In genomic region chr16:4997553-4997952, GRCm38 (mm10) we compare ENCODE assay signal across 16 mouse cellular contexts. TPM values are rescaled to one million over a fixed set of nuclear protein-coding genes. Genes with fewer than 3 reads are reported as not detected.
DNase-seq lines count a peak whose midpoint lies in the region.
"Had no signal": no experiment of that assay in that cellular context is flagged by ENCODE, and none has a peak within 500 bp of the region (broad histone marks: within the 10 kb centered on the region; RNA-seq: fewer than 3 reads in every experiment).

Gene Sept12, minus strand, starts transcription at chr16:4997852.

- DNase-seq in adrenal gland, postnatal 10 days, result peak; percentile 52
- DNase-seq in adrenal gland, adult 18-20 months (ENCODE audit: low spot score in 2 of 2), result no peak
- peak; percentile 63 for DNase-seq in kidney, adult 9 months
- no peak for DNase-seq in kidney, adult 11 months
- peak; percentile 22 for DNase-seq in NIH3T3 (ENCODE audit: low read depth)
- DNase-seq in kidney, postnatal 25 days, result peak; percentile 24 to 77
- DNase-seq in layer of hippocampus, postnatal 14 days (ENCODE audit: low spot score in 2 of 2), result no peak
- DNase-seq in frontal cortex, postnatal 25 days (ENCODE audit: low spot score in 2 of 2), result no peak
- DNase-seq: cerebellum, adult 9-11 months; forebrain, postnatal 0 days; thymus, postnatal 36 days had no signal

RNA-seq across cellular contexts. Expression of gene Sept12, which starts in this region (rescaled TPM):
- total RNA-seq in adrenal gland, postnatal 10 days (2021), result not detected
- not detected for total RNA-seq in adrenal gland, adult 18-20 months (2021)
- not detected for total RNA-seq in layer of hippocampus, postnatal 14 days (2021)
- total RNA-seq: forebrain, postnatal 0 days; gastrocnemius, adult 8-10 months; layer of hippocampus, postnatal 25 days; left cerebral cortex, postnatal 36 days; liver, adult 2 months; megakaryocyte-erythroid progenitor cell, adult 5-6 weeks had no signal

Comparison
In these comparisons a context has a peak if more than half of its experiments do, and no peak if none do; other contexts are left out.
1. DNase-seq: peak in kidney, adult 9 months (single experiment), NIH3T3 (single experiment) and kidney, postnatal 25 days (2 of 2); none in adrenal gland, adult 18-20 months (0 of 2), kidney, adult 11 months (single experiment), layer of hippocampus, postnatal 14 days (0 of 2) and frontal cortex, postnatal 25 days (0 of 2).
2. Peak in DNase-seq in adrenal gland, postnatal 10 days; RNA of the gene not detected or under 1 TPM.